Mouse (Mus musculus): ENCODE measurements around the gene Gm19345. TPM values are rescaled to one million over a fixed set of nuclear protein-coding genes. Genes with fewer than 3 reads are reported as not detected.

Gm19345 gene
- 7.6 and 9.3 TPM in 2 replicates for polyA plus RNA-seq (2015; fragmentation: Nextera tagmentation; extraction: Ambion mirVana)

DNA sequence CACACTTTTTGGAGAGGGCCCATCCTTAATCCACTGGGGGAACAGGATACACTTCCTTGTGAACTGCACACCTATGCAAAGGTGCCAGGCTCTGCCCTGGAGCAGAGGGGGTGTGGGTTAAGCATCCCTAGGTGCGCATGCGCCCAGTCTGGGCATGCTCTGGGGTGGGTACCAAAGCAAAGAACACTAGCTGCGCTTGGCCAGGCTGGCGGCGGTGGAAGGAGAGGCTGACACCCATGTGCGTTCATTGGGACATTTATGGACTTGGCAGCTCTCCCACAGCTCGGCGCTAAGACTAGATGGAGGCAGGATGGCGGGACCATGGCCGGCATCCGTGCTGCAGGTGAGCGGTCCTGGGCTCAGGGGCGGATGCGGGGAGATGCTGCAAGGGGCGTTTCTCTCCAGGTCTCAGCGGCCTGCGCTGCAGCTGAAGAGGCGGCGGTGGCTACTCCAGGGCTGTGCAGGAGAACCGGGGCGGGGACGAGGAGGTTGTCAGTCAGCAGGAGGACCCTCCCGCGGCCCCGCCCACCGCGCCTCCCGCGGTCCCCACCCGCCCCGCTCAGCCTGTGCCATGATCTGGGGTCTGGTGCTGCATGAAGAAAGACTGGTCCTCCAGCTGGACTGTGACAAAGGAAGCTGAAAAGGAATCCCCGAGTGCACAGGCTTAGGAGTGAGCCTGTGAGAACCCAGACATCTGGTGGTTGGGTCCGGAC lies at the start of gene Gm19345:
Gene Gm19345 (plus strand): TSS at position 146 of the 713 bp plus-strand sequence.
- peak within 1 kb of the TSS; percentile 71; the same call in 1 of the 2 replicates for H3K27ac ChIP-seq
- 3% methylated on average over 33 of the region's 33 CpGs for WGBS
- peak within 1 kb of the TSS; percentile 38 for H3K4me3 ChIP-seq
- H3K4me2 ChIP-seq = peak within 1 kb of the TSS; percentile 55
- no peaks in the 10 kb centered on the region for H3K36me3 ChIP-seq
- peaks cover 52% of the 10 kb centered on the region for H3K27me3 ChIP-seq
- H3K4me1 ChIP-seq (replicated peaks) = 0 out of 2 replicates have a peak, but pooled peaks cover 5% of the 10 kb centered on the region
- peak within 1 kb of the TSS; percentile 70 for H3K9ac ChIP-seq
- peak; percentile 88 for ATAC-seq (ENCODE audit: low FRiP score)
- no peaks in the 10 kb centered on the region for H3K9me3 ChIP-seq

- H3K4me2 ChIP-seq = no peak overlapping the region
- H3K4me1 ChIP-seq (replicated peaks) = no peaks in the 10 kb centered on the region
- peaks cover 13% of the 10 kb centered on the region; the same call in 1 of the 2 replicates for H3K27me3 ChIP-seq
- ATAC-seq (ENCODE audit: low FRiP score) = peak; percentile 68; the same call in 1 of the 2 replicates
- H3K9ac ChIP-seq = no peak overlapping the region
- WGBS = 22% methylated on average over 7 of the region's 7 CpGs
- H3K4me3 ChIP-seq = no peak overlapping the region
- no peak overlapping the region for H3K27ac ChIP-seq
- H3K9me3 ChIP-seq = peaks cover 7% of the 10 kb centered on the region
- H3K36me3 ChIP-seq = no peaks in the 10 kb centered on the region
Measured at GRCm38 (mm10) chr7:19802995-19803394, 48.8 kb upstream of the Gm19345 start.

- Histone ChIP-seq H3K9me3 (peaks cover 7% of the 10 kb centered on the region), H3K4me1 (replicated peaks) (peaks cover 12% of the 10 kb centered on the region), H3K27me3 (peaks cover 48% of the 10 kb centered on the region), H3K27ac (no peak overlapping the region), H3K36me3 (no peaks in the 10 kb centered on the region), H3K4me3 (no peak overlapping the region), H3K9ac (no peak overlapping the region), H3K4me2 (no peak overlapping the region)
- ATAC-seq (ENCODE audit: low FRiP score) = no peak
- WGBS = 85% methylated on average over 8 of the region's 8 CpGs
Measured at GRCm38 (mm10) chr7:19806356-19806969, 45.3 kb upstream of the Gm19345 start.

DNA sequence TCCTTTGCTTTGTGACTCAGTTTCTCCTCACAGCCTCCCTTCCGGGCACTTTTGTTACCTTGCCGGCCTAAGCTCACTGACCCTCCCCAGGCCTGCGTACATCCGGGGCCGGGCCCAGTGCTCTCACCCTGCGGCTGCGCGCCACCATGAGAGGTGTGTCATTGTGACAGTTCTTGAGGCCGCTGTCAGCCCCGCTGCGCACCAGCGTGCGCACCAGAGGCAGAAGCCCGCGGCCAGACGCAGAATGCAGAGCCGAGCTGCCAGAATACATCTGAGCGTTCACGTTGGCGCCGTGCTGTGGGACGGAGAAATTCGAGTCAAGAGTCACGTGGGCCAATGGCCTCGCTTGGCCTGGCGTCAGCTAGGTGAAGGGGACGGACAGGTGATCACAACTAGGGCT lies 42.4 kb upstream of the Gm19345 start:
- peak; percentile 64 for ATAC-seq (ENCODE audit: low FRiP score)
- Histone ChIP-seq H3K27ac (no peak overlapping the region), H3K9ac (peak overlapping the region; percentile 61; the same call in 1 of the 2 replicates), H3K9me3 (peaks cover 7% of the 10 kb centered on the region), H3K27me3 (peaks cover 67% of the 10 kb centered on the region), H3K4me1 (replicated peaks) (peaks cover 12% of the 10 kb centered on the region), H3K36me3 (no peaks in the 10 kb centered on the region), H3K4me2 (peak overlapping the region; percentile 49), H3K4me3 (peak overlapping the region; percentile 30)
- WGBS = 3% methylated on average over 27 of the region's 27 CpGs

- peak; percentile 14; the same call in 1 of the 2 replicates for ATAC-seq (ENCODE audit: low FRiP score)
- Histone ChIP-seq H3K4me1 (replicated peaks) (peaks cover 19% of the 10 kb centered on the region), H3K9me3 (no peaks in the 10 kb centered on the region), H3K27me3 (peaks cover 72% of the 10 kb centered on the region), H3K36me3 (no peaks in the 10 kb centered on the region), H3K9ac (peak overlapping the region; percentile 43; the same call in 1 of the 2 replicates), H3K27ac (no peak overlapping the region), H3K4me3 (peak overlapping the region; percentile 21), H3K4me2 (peak overlapping the region; percentile 46)
- 6% methylated on average over 22 of the region's 22 CpGs for WGBS
Measured at GRCm38 (mm10) chr7:19811114-19811513, 40.7 kb upstream of the Gm19345 start.

GRCm38 (mm10) chr7:19813161-19813560 lies 38.6 kb upstream of the Gm19345 start:
- peaks cover 38% of the 10 kb centered on the region for H3K4me1 ChIP-seq (replicated peaks)
- no peak overlapping the region for H3K9ac ChIP-seq
- ATAC-seq (ENCODE audit: low FRiP score) = no peak
- no peak overlapping the region for H3K4me2 ChIP-seq
- H3K27ac ChIP-seq = no peak overlapping the region
- peaks cover 81% of the 10 kb centered on the region for H3K27me3 ChIP-seq
- H3K36me3 ChIP-seq = no peaks in the 10 kb centered on the region
- WGBS = 86% methylated on average over 4 of the region's 4 CpGs
- H3K4me3 ChIP-seq = no peak overlapping the region
- no peaks in the 10 kb centered on the region for H3K9me3 ChIP-seq

GRCm38 (mm10) chr7:19813579-19814122 lies 38.2 kb upstream of the Gm19345 start:
- Histone ChIP-seq H3K27ac (no peak overlapping the region), H3K9me3 (no peaks in the 10 kb centered on the region), H3K4me2 (no peak overlapping the region), H3K36me3 (no peaks in the 10 kb centered on the region), H3K4me3 (no peak overlapping the region), H3K4me1 (replicated peaks) (peaks cover 38% of the 10 kb centered on the region), H3K27me3 (peaks cover 80% of the 10 kb centered on the region), H3K9ac (no peak overlapping the region)
- 91% methylated on average over 6 of the region's 6 CpGs for WGBS
- no peak for ATAC-seq (ENCODE audit: low FRiP score)

- H3K4me2 ChIP-seq = peak overlapping the region; percentile 63
- 0 out of 2 replicates have a peak, but pooled peaks cover 4% of the 10 kb centered on the region for H3K9me3 ChIP-seq
- peak; percentile 36; the same call in 1 of the 2 replicates for ATAC-seq (ENCODE audit: low FRiP score)
- H3K4me3 ChIP-seq = peak overlapping the region; percentile 42
- peaks cover 33% of the 10 kb centered on the region for H3K4me1 ChIP-seq (replicated peaks)
- peaks cover 78% of the 10 kb centered on the region for H3K27me3 ChIP-seq
- peak overlapping the region; percentile 65 for H3K9ac ChIP-seq
- H3K36me3 ChIP-seq = no peaks in the 10 kb centered on the region
- H3K27ac ChIP-seq = no peak overlapping the region
- WGBS = 23% methylated on average over 17 of the region's 17 CpGs
Measured at GRCm38 (mm10) chr7:19815296-19816223, 36.2 kb upstream of the Gm19345 start.

DNA sequence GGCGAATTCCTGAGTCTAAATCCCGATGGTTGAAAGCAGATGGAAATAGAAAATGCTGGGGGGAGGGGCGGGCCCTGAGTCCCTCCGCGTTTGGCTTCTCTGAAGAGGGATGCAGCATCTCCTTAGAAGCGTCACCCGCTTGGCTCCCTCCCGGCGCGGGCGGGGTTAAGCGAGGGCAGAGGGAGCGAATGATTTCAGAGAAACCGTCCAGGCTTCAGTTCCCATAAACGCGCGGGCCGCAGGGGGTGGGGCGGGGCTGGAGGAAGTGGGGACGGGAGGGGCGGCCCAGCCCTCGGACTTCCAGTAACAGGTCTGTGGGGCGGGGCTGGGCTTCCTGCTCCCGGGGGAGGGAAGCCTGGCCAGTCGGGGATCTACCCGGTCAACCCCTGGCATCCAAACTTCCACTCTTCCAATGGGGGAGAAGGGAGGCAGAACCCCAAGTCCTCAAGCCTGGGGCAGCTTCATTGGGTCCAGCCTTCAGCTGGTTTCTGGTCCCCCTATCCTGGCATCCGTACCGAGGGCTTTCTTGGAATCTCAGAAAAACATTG lies 35.5 kb upstream of the Gm19345 start:
- WGBS = 0% methylated on average over 28 of the region's 28 CpGs
- peaks cover 28% of the 10 kb centered on the region for H3K4me1 ChIP-seq (replicated peaks)
- ATAC-seq (ENCODE audit: low FRiP score) = peak; percentile 49
- peak overlapping the region; percentile 63 for H3K4me2 ChIP-seq
- peaks cover 78% of the 10 kb centered on the region for H3K27me3 ChIP-seq
- peak overlapping the region; percentile 65 for H3K9ac ChIP-seq
- H3K27ac ChIP-seq = 0 out of 2 replicates have a peak overlapping the region, but pooled peaks have one; percentile 30
- no peaks in the 10 kb centered on the region for H3K36me3 ChIP-seq
- 0 out of 2 replicates have a peak, but pooled peaks cover 4% of the 10 kb centered on the region for H3K9me3 ChIP-seq
- peak overlapping the region; percentile 42 for H3K4me3 ChIP-seq

GRCm38 (mm10) chr7:19817382-19818105 lies 34.3 kb upstream of the Gm19345 start:
- 8% methylated on average over 15 of the region's 15 CpGs for WGBS
- H3K36me3 ChIP-seq = no peaks in the 10 kb centered on the region
- peak overlapping the region; percentile 58 for H3K9ac ChIP-seq
- H3K4me1 ChIP-seq (replicated peaks) = peaks cover 31% of the 10 kb centered on the region
- H3K4me2 ChIP-seq = peak overlapping the region; percentile 63
- no peak overlapping the region for H3K27ac ChIP-seq
- peaks cover 78% of the 10 kb centered on the region for H3K27me3 ChIP-seq
- H3K4me3 ChIP-seq = no peak overlapping the region
- H3K9me3 ChIP-seq = 0 out of 2 replicates have a peak, but pooled peaks cover 4% of the 10 kb centered on the region
- peak; percentile 21 for ATAC-seq (ENCODE audit: low FRiP score)

- H3K27ac ChIP-seq = no peak overlapping the region
- no peak overlapping the region for H3K4me2 ChIP-seq
- H3K27me3 ChIP-seq = peaks cover 78% of the 10 kb centered on the region
- H3K4me1 ChIP-seq (replicated peaks) = peaks cover 34% of the 10 kb centered on the region
- H3K9me3 ChIP-seq = 0 out of 2 replicates have a peak, but pooled peaks cover 4% of the 10 kb centered on the region
- no peak overlapping the region for H3K9ac ChIP-seq
- no peak for ATAC-seq (ENCODE audit: low FRiP score)
- no peak overlapping the region for H3K4me3 ChIP-seq
- 82% methylated on average over 5 of the region's 5 CpGs for WGBS
- no peaks in the 10 kb centered on the region for H3K36me3 ChIP-seq
Measured at GRCm38 (mm10) chr7:19818440-19818839, 33.4 kb upstream of the Gm19345 start.
